Mouse (Mus musculus): Measurements from ENCODE around the gene Mrpl42.

DNA sequence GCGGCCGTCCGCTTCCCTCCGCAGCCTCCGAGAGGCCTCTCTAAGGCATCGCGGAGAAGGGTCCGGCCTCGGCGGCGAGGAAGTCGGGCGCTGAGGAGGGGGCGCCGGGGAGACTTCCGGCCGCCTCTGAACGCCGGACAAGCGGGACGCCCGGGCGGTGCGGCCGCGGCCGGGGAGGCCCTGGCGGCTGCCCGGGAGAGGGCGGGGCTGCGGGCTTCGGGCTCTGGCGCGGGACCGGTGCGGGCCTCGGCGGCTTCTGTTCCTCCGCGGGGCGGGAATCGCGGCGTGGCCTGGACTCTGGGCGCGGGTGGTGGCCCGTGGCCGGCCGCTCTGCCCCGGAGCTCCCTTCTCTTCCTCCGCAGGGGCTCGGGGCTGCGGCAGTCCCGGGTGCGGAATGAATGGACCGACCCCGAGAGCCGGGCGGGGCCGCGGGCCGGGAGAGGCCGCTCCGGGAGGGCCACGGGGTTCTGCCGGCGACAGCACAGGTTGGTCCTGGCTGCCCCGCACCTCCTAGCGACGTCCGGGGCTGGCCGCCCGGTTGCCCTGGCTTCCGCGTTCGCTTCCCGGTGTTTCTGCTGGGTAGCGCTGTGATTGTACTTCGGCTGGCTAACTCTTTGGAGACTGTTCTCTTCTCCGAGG, 13.7 kb upstream of the Mrpl42 start:
- no peak for TF ChIP-seq CTCF (conservative IDR thresholded peaks at IDR 0.05; ENCODE audit: low read length)
- no peak for TF ChIP-seq NANOG (IDR thresholded peaks at IDR 0.05; ENCODE audit: borderline replicate concordance, low read length)
- no peak for TF ChIP-seq POU5F1 (IDR thresholded peaks at IDR 0.05; ENCODE audit: borderline replicate concordance, low read length)

Data from E14TG2a.4 (cell line).